Mouse (Mus musculus): ENCODE results near the gene Crnkl1.

Gene Crnkl1

DNA sequence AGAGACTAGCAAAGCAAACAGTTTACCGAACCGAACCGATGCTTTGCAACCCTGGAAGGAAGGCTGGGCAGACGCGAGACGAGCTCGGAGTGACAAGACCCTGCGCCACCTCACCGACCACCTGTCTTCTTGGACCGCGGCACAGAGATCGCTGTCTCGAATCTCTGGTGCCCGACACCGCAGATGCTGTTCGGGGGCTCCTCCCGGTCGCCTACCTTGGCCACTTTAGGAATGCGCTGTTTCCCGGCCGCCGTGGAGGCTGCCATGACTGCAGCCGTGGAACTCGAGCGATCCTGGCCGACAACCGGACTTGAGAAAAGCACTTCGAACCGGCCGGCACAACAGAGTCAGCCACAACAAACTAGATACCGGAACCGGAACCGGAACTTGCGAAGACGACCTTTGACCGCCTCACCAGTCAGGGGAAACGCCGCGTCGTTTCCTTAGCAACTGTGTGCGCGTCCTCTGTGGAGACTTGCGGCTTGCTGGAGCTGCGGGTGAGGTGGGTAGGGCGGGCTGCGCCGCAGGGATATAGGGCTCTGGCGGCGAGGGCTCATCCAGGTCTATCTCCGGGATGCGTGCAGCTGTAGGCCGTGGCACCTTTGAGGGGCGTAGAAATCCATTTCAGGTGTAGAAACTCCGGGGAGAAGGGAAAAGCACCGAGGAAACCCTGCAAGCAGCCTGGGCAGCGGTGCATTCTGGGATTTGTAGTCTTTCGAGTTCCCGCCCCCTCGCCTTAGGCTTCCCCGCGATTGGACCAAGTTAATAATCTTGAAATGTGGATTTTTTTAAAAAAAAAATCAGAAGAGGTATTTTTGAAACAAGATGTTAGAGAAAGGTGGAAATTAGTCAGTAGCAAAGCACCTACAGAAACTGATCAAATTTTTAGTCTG is at the start of gene Crnkl1, which contains the start of gene Cfap61:
TSS of gene Crnkl1 (minus strand) at position 676 of the 893 bp plus-strand sequence.
TSS of gene Cfap61 (plus strand) at position 446 of the 893 bp plus-strand sequence.
- under 1% methylated on average over 61 of the region's 61 CpGs for WGBS

DNA sequence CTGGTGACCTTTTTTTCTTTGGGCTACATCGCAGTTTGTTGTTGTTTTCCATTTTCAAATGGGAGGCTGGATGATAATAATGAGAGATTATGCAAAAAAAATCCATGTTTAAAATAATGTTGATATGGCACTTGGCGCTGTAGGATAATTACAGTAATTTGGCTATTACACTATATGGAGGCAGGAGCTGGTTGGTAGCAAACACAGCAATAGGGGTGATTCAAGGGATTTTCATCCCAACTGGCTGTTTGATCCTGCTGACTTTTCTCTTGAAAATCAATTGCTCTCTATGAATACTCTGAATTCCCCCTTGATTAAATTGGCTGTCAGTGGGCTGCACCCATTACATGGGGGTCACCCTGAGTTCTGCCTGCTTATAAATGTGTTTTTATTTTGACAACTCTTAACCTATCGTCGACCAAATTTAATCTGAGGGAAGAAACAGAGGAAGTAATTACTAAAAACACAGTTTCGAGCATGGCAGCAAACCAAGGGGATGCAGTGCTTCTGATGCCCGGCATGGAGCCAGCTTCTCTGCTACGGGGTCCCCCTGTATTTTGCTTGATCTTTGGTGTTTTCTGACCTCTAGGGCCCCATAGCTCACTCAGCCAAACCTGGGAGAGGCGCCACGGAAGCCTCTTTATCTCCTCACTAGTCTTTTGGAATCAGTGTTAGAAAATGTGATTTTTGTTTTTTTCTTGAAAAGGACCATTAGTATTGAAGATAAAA is 47.7 kb upstream of the Crnkl1 start:
- 65% methylated on average over 9 of the region's 9 CpGs for WGBS

DNA sequence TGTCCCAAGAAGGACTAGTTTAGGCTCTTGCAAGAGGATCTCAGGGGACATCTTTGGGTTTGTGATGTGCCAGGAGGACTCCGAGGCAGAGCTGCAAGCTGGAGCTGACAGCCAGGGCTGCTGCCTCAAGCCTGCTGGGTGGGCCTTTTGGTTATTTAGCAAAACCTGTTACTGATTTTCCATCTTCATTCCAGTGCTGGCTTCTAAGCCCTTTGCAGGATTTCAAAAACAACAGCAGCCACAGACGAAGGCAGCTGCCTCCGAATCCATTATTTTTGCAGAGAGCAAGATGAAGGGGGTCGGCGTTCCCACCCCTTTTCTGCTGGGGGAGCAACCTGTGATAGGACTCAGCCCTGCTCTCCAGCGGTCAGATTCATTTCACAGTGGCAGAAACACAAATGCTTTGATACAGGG is 46.9 kb upstream of the Crnkl1 start:
- WGBS: 70% methylated on average over 6 of the region's 6 CpGs

DNA sequence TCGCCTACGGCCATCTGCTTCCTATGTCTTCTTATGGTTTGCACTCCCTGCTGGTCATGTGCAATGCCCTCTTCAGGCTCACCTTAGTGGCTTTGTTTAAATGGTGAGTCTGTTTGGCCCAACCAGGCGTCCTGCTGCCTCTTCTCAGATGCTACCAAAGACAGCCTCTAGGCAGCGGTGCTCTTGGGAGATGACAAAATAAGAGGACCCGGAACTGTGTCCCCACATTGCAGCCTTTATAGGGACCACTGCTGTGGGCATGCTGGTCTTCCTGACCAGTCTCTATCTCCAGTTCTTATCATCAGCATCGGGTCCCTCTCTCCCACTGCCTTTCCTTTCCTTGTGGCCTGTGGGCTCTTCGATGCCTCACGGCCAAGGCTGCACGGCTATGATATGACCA is 46.1 kb upstream of the Crnkl1 start:
- WGBS: 93% methylated on average over 9 of the region's 9 CpGs

DNA sequence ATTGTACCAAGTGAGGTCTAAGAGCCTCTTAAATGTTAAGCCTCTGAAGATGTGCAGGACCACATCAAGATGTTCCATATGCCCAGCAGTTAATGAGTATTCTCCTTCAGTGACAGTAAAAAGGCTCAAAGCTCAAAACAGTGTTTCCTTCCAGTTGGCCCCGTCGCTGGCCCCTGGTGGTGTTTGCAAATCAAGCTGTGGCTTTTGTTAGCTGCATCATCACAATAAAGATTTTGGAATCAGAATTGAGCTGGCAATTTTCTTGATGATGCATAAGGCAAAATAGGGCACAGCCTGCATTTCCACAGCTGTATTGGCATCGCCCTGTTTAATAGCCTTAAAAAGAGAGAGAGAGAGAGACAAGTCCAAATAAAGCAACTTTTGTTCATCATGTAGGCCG is 44.8 kb upstream of the Crnkl1 start:
- WGBS: 75% methylated on average over 4 of the region's 4 CpGs

DNA sequence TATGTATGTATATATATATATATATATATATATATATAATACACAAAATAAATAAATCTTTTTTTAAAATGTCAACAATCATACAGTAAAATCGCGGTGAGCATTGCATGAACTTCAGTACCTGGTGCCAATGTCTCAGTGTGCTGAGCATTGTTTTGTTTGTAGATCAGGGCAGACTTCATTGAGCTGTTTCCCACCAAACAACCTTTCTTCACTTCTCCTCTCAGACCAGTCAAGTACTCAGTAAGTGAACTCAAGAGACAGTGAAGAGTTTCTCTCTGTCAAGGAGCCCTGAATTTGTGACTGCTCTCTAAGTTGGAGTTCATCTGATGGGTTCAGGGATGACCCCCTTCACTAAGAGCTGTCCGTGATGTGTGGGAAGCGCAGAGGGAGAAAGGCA is 37.8 kb upstream of the Crnkl1 start:
- 93% methylated on average over 4 of the region's 4 CpGs for WGBS

DNA sequence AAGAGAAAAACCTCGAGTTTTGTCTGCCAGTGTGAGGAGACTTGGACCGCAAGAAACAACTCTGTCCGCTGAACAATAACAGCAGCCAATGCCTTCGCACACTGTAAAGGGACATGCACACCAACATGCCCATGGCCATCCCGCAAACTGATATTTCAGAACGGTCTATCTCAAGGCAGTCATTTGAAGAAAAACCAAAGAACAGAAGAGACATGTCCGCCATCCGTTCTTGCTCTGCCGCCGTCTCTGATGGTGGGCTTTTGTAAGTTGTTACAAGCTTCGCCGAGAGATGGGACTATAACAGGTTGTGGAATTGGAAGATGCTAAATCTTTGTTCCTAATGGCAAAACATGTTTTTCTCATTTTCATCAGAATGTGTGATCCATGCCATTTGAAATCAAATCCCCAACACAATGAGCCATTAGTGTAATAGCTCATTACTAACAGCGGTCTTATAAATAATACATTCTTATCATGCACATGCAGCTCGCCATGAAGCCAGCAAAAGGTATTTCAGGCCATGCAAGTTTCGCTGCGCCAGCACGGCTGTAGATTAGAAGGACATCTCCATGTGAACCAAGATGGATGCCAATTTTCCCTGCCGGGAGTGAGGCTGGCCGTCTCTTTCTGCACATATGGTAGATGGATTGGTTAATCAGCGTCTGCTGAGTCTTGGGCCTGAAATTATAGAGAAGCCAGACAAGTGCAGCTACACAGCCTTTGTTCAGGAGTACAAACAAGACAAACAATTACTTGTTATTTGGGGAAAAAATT is 36.6 kb upstream of the Crnkl1 start:
- 73% methylated on average over 20 of the region's 20 CpGs for WGBS

DNA sequence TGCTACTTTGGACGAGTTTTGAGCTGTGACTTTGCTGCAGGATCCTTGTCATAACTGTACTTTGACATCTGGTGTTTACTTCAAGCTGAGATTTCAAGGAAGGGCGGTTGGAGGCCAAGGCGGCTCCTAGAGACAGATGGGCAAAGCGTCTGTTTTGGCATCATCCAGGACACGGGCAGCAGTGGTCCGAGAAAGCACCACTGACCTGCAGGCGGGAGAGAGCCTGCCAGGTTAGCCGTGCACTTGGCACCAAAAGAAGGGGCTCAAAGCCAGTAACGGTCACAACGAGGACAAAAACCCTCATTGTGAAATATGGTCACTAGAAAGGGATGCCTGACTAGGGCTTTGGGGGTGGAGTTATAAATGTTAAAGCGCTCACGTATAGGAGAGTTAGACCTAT is 35.9 kb upstream of the Crnkl1 start:
- WGBS: 59% methylated on average over 12 of the region's 12 CpGs

DNA sequence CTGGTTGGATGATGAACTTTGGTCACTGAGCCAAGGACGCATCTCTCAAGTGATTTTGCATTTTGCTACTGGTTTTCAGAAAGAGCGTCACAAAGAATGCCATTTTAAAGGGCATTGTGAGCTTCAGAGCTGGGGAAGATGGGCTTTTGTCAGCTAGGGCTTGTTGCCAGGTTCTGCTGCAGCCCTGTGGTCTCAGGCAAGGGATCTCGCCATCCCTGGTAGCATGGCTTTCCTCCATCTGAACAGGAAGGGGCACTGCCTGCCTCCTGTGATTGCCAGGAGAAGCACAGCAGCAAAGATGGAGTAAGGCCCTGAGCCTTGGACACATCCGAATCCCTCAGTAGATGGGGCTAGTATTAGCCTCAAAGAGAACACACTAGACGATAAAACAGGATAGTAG is 27.0 kb upstream of the Crnkl1 start:
- WGBS: 81% methylated on average over 5 of the region's 5 CpGs

DNA sequence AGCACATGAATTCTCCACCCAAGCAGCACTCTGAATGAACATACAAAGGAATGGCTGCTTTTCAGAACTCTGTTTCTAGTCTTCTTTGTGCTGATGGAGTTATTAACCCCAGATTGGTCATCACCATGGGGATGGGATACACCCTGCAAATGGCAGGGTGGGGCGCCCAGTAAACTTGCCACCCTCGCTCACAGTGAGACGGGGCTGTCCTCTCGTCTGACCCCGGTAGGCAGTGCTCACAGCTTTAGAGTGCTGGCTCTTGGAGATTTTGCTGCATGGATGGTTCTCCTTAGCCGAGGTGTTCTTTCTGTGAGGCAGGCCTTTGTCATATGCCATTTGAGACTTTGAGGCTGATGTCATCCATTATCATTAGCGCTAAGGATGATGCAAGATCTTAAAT is 23.7 kb upstream of the Crnkl1 start:
- 74% methylated on average over 7 of the region's 7 CpGs for WGBS

DNA sequence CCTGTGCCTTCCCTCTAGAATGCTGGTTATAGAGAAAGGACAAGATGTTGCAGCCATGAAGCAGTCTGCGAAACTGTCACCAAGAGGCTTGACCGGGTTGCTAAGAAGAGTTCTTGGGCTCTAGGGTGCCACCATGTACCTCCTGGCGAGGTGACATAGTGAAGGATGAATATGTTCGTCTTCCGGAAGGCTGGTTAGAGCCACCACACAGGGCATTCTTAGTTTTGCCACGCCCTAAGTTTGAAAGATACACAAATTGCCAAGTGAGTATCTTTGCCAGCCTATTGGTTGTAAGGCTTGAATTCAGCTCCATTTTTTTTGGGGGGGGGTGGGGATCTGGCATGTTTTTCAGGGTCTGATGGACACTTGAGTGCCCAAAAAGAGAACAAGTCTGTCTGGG is 23.3 kb upstream of the Crnkl1 start:
- 72% methylated on average over 6 of the region's 6 CpGs for WGBS

DNA sequence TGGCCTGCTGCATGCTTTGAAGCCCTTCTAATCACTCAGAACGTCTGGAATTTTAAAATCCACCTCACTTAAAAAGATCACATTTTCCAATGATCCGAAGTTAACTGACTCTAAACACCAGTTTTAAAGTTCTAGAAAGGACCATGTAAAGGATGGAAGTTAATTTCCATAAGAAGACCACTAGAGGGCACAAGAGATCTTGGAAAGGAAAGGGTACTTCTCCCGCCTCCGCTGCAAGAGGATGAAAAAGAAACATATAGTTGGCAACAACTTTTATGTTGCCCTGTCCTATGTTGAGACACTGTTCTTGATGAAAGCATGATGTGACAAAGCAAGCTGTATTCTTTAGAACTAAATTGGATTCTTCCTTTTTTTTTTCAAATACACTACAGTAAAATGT is 22.6 kb upstream of the Crnkl1 start:
- WGBS: 5% methylated on average over 4 of the region's 4 CpGs

DNA sequence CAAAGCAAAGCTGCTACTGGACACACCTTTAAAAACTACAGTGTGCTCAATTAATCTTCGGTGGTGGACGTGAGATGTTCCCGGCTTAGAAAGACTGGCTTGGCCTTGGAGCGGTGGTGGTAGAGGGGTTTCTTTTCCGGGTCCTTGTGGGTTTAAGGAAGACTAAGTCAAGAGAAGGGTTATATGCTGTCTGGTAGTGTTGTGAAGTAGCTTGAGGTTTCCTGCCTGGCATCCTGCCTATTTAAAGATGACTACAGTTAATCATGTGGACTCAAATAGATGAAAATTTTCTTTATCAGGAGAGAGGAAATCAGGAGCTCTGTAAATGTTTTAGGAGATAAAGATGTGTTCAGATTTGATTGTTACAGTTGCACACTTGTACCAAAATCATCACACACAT is 21.5 kb upstream of the Crnkl1 start:
- WGBS: 51% methylated on average over 5 of the region's 5 CpGs

DNA sequence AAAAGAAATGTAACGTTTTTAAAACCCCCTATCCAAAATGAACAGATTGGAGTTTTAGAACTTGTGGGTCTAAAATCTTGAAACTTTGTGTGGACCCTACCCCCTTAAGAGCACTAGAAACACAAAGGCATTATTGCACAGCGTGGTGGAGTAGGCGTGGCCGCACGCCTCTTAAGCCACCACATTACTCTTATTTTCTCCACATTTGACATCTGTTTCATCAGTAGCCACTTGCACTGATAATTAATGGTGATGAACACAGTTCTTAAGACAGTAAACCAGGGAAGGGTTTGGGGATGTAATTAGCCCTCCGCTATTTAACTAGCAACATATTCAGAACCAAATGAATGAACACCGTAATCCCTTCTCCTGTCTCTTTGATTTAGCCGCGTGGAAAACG is 21.0 kb upstream of the Crnkl1 start:
- 47% methylated on average over 10 of the region's 10 CpGs for WGBS

DNA sequence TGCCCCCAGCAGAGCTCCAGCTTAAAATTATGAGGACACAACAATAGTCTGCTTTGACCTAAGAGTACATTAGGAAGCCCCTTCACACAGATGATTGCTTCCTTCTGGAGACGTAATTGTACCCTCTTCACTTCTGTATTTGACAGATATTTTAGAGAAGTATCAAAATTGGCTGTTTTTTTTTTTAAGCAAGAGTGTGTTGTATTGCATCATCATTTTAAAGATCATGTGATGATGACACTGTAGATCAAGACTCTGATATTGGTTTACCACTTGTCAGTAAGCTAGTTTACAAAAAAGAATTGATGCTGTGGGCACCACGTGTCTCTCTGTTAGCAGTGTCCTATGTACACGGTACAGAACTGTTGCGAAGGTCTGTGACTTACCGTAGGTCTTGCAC is 17.9 kb upstream of the Crnkl1 start:
- WGBS: 89% methylated on average over 5 of the region's 5 CpGs

DNA sequence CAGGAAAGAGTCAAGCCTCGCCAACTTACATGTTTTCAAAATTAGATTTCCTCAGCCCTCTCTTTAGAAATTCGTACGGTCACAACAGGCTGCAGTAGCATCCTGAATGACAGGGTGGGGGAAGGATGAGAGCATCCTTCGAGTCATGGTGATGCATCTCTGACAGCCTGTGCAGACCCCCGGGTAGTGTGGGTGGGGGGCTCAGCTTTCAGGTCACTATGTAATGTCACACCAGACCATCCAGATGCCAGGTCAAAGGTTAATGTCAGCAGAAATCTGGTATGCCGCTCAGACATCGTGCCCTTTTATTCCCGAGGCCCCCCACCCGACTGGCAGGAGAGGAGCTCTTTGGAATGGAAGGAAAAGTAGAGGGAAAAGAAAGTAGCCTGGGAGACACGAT is 15.4 kb upstream of the Crnkl1 start:
- WGBS: 63% methylated on average over 10 of the region's 10 CpGs

DNA sequence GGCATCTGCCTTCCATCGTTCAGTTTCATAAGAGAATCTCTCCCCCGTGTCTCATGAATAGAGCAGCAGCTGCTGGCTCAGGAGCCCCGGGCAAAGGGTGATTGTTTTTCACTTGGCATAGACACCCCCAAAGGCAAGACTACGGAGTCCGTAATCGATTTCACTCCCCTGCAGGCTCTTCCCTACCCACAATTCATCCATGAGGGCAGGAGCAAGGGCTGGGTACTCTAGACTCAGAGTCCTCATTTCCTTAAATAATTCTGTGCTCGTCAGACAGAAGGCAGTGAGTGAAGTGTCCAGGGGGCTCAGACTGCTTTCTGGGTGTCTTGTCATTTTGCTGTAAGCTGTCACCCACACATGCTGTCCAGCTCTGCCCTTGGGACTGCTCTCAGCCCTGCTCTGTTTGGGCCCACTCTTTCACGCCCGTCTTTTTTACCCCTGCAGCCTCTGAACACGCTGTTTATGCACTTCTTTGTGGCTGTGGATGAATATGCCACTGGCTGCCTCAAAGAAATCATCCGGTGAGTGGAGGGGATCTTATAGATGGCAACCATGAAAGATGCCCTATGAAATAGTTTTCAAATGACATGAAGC is 14.8 kb upstream of the Crnkl1 start:
- 45% methylated on average over 11 of the region's 11 CpGs for whole genome bisulfite sequencing

DNA sequence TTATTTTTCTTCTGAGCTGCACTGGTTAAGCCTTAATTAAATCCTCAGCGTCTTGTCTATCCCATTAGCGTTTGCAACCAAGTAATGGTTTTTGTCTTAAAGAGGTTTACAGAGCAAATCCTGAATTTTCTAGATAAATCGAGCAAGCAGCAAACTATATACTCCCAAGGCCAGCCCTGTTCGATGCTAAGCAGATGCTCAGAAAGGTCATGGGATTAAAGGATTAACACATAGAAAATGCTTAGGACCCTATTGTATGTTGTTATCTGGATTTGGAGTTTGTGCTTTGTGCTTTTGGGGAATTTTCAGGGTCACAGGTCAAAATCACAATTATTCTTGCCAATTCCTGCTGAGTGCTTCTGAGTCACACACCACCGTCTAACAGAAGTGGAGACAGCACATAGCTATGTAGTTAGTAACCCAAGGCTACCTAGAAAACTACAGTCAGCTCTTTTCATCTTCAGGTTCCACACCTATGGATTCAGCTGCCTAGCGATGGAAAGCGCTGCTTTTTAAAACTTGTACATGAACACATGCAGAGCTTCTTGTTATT is 13.7 kb upstream of the Crnkl1 start:
- 85% methylated on average over 7 of the region's 7 CpGs for WGBS

DNA sequence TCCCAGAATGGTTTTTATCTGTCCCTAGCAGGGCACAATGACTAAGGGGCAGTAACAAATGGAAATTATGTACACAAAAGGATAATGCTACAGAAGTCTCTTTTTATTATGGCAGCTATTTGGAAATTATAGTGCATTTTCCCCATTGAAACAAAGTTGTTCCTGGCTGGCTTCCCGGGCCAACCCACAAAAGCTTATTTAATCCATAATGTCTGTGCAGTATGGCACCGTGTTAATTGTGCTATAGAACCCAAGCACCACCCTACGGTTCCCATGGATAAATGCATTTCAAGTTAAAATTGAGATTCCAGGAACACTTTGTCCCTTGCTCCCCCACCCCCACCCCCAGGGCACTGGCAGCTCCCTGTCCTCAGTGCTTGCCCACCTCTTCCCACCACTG is 9.5 kb upstream of the Crnkl1 start:
- 29% methylated on average over 3 of the region's 3 CpGs for WGBS

DNA sequence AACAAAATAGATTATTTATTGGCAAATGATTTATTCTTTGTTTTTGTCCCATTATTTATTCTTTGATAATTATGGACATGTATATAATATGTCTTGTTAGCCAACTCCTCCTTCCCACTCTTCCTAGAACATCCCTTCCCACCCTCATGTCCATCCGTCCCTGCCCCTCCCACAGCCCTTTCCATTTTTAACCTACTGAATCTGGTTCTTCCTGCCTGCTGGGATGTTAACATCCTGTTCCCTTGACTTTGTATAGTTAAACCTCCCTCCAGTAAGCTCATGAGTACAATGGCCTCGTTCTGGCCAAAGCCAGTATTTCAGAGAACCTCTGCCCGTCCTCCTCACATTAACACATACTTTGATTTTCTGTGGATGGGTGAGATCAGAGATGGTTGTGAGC is 6.6 kb upstream of the Crnkl1 start:
- WGBS: 49% methylated on average over 3 of the region's 3 CpGs

DNA sequence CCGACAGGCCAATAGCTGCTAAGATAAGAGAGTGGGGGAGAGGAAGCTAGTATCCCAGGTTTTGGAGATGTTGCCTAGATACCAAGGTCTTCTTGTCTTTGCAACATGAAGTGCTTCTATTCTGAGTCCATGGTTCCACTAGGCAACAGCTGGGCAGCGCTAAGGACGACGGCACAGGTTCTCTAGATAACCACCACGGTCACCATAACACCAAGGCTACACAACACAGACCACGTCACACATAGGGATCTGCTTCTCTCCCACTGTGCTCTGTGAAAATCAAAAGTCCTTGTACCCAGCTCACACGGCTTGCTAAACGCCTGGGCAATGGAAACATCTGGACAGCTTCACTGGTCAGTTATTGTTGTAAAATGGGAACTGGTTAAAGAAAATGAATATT is 2.2 kb upstream of the Crnkl1 start:
- WGBS: 72% methylated on average over 8 of the region's 8 CpGs
